Mouse (Mus musculus) heart, postnatal 14 days (tissue): ENCODE measurements around the gene Fnip2. TPM values are rescaled to one million over a fixed set of nuclear protein-coding genes. Genes with fewer than 3 reads are reported as not detected.

Experiments
- DNase-seq, 2 experiments: peaks; one replicate each; pipeline ENCODE4 v3.0.0; 2021 to 2022
- intact Hi-C: fragments of 180-260 bp; cut with DNase I; formaldehyde crosslinking; loops from one replicate; pipeline ENCODE4 v1.15.1; 2025
- total RNA-seq, 2 experiments: library from RNA; stranded (reverse); gene quantifications; 2 replicates each; pipeline ENCODE4 v1.2.3; 2021

The Fnip2 gene
- total RNA-seq, 2 experiments from 2014 or later: 13.9 to 15.9 TPM

DNA sequence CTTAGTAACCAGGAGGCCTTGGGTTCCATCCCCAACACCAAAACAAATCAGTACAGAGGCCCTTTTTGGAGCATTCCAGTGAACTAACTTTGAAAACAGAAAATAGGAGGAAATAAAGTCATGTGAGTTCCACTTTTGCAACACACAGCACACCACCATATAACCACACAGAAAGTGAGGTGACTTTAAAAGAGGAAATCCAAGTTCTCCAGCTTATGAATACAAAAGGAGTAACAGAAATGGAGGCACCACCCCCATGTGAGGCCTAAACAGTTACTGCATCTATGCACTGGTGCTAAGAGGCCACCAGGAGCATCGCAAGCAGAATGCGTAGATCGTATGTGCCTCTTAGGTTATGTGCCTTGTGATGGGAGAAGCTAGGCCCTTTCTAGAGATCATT, 129.3 kb downstream of the Fnip2 start:
- no peak for DNase-seq
- intact Hi-C loops: loop anchor here (5.0 kb wide), 1 partner anchor 236 kb away; no protein-coding TSS in a partner anchor

DNA sequence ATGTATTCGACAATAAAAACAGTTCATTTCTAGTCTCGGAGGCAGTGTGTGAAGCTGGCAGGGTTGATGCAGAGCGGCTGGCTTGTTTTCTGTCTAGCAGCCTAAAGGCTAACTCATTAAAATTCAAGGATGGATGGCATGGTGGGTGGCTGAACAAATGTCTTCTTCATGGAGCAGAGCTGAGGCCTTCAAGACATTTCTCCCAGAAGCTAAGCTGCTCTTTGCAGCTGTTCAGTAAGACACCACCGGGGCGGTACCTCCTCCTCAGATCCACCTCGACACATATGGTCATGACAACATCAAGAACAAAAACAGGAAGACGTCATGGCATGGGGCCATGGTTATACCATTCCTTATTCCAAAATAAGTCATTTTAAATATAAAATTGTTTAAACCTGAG, 131.4 kb downstream of the Fnip2 start:
- no peak for DNase-seq
- intact Hi-C loops: loop anchor here (5.0 kb wide), 1 partner anchor 234 kb away; no protein-coding TSS in a partner anchor

DNA sequence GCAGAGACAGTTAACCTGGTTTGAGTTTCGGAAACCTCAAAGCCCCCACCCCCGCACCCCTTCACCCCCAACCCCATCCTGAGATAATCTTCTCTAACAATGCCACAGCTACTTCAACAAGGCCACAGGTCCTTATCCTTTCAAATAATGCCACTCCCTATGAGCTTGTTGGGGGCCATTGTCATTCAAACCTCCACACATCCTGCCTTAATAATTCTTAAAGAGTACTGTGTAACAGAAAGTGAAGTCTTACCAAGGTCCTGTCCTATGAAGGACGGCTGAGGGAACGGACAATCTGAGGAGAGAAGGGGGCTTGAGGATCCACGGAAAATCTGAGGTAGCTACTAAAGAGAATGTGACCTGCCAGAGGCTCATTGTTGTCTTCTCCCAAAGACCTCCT, 132.6 kb downstream of the Fnip2 start:
- intact Hi-C loops: loop anchor here (5.0 kb wide), 2 partner anchors 213 to 233 kb away; no protein-coding TSS in a partner anchor
- DNase-seq: no peak

- intact Hi-C loops: loop anchor here (5.0 kb wide), 1 partner anchor 212 kb away; no protein-coding TSS in a partner anchor
- DNase-seq: no peak
These were observed 133.2 kb downstream of the Fnip2 start for GRCm38 (mm10) chr3:79434436-79434835.

DNA sequence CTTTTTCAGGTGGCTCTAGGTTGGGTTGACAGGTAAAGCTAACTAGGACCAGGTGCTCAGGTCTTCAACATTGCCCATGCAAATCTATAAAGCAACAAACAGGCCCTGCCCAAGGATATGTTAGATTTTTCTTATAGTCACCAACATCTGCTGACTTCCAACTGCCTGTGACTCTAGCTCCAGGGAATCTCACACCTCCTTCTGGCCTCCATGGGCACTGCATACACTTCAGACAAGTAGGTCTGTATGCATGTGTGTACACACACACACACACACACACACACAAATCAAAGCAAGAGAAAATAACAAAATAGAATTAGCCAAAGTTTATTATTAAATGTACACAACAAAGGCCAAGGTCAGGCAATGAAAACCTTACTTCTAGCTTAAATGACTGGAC, 134.0 kb downstream of the Fnip2 start:
- intact Hi-C loops: loop anchor here (5.0 kb wide), 1 partner anchor 211 kb away; no protein-coding TSS in a partner anchor

GRCm38 (mm10) chr3:79425441-79425840, 142.2 kb downstream of the Fnip2 start:
- intact Hi-C loops: no loop called here
- no peak for DNase-seq

More for the DNA sequence above, 134.0 kb downstream of the Fnip2 start:
- DNase-seq: no peak

DNA sequence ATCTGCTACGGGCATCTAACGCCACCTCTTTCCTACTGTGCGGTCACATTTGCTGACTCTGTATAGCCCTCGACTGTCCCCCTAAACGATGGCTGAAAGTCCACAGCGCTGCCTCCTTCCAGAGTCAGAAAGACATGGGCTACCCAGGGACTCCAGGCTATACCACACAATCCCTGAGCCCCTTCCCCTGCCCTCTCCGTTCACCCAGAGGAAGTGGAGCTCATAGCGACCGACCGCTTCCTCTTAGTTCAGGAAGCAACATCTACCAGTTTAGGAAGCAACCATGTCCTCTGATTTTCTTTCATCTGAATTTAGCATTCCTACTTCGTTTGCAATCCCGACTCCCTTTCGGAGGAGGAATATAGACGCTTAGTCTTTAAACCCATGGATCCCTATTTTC, 148.7 kb downstream of the Fnip2 start:
- no peak for DNase-seq
- intact Hi-C loops: no loop called here

DNA sequence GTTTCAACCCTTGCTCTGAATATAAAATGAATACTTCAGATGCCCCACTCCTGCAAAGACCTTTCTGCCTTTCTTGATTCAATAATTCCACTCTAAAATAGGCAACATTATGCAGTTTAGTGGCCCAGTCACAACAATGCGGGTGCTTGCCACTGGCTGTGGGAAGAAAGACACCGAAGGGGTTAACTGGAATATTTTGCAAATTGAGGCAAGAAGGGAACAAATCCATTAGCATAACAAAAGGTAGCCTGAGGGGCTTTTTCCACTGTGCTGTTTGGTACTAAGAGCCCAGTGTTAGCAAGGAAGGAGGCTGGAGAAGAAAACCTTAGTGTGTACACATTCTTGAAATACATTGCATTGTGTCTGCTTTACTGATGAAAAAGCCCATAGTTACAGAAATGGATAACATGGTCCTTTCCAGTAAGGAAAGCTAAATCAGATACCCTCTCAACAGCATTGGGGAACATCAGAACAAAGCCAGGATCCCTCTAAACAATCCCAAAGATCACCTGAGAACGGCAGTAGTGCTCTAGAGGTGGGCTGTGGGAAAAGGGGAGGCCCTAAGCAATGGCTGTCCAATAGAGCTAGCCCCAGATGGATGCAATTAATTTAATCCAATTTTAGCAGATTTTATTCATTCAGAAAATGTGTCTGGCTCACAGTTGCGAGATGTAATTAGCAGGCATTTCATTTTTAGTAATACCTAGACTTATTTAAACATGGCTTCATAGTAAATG, 150.5 kb downstream of the Fnip2 start:
- intact Hi-C loops: no loop called here

DNA sequence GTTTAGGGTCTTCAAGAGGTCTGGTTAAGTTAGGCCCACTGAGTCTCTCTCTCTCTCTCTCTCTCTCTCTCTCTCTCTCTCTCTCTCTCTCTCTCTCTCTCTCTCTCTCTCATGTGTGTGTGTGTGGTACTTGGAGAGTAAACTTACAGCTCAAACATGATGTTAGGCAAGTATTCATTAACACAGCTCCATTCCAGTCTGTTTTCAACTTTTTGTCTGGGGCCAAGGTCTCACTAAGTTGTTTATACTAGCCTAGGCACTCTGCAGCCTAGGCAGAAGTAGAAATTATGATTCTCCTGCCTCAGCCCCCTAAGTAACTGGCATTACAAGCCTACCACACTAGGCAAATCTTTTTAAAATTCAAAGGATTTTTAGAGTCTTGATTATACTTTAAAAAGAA, 151.7 kb downstream of the Fnip2 start:
- DNase-seq: no peak
- intact Hi-C loops: no loop called here

More for the DNA sequence above, 150.5 kb downstream of the Fnip2 start:
- no peak for DNase-seq

DNA sequence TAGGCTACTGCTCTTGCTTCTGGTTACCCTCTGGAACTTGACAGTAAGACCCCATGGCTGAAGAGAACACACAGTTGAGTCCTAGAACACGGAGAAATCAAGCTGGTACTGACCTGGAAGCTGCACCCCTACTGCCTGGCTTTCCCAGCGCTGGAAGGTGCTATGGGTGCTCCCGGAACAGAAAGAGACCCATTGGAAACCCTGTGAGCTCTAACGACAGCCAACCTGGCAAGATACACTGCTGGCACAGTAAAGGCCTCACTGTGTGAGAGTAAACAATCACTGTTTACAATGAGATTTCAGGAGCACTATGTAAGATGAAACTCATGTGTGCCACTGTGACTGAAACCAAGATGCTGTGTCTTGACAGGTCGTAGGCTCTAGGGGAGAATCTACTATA, 152.5 kb downstream of the Fnip2 start:
- no peak for DNase-seq
- intact Hi-C loops: no loop called here

DNA sequence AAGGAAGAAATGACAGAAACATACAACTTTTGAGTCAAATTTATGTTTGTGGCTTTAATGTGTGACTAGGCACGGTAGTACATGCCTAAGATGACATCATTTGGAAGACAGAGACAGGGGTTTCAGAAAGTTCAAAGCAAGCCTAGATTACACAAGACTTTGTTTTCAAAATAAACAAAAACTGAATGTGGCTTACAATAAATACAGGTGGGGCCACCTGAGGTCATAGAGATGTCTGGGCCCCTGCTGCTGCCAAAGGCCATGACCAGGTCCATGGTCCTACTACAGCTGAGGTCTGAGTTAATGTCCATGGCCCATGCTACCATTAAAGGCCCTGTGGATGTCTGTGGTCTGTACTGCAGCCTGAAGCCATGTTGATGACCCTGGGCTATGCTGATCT, 154.1 kb downstream of the Fnip2 start:
- no peak for DNase-seq
- intact Hi-C loops: no loop called here

- intact Hi-C loops: no loop called here
- no peak for DNase-seq
These were observed 155.9 kb downstream of the Fnip2 start for GRCm38 (mm10) chr3:79411666-79412065.

- intact Hi-C loops: no loop called here
- DNase-seq: no peak
These were observed 157.0 kb downstream of the Fnip2 start for GRCm38 (mm10) chr3:79410629-79410995.

DNA sequence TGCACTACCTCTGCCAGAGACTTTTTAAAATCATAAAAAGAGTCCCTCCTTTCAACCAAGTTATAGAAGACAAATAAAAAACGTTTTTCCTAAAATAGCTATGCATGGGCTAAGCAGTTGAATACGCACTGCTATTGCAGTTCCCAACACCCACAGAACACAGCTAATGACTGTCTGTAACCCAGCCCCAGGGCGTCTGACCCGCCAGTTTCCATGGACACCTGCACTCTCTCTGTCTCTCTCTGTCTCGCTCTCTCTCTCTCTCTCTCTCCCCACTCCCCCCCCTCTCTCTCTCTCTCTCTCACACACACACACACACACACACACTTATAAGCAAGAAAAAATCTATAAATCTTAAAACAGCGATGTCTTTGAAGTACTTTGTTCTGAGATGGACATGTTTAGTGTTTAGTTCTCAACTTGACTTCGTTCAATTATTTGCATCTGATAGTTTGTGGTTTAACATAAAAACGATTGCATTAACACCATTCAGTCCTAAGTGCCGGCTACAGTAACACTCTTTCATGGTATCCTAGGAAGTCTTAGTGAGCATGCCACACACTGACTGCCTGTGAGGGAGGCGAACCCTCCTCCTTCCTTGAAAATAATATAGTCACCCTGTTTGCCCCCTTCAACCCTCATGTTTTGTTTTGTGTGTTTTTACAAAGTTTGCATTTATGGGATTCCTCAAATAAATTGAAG, 157.5 kb downstream of the Fnip2 start:
- no peak for DNase-seq
- intact Hi-C loops: no loop called here

DNA sequence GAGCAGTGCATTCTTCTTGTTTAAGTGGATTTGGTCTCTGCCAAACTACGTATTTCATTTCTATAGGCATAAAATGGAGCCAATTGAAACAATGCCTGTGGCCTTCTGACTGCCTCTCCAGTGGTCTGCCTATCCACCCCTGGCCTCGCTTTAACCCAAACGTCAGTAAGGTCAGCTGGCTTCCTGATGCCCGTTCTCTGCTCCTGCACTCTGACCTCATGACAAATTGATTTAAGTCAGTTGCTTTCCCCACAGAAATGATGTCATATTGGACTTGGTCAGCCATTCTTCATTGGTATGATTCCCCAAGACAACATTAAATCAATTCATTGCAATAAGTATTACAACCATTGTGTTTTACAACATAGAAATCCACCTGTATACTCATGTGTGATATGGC, 159.1 kb downstream of the Fnip2 start:
- intact Hi-C loops: no loop called here
- DNase-seq: no peak

Other genes starting within 250 kb of the Fnip2 start
- not detected for gene Gm17359, start 231.1 kb downstream of the Fnip2 start, total RNA-seq
- gene Ppid, start 23.5 kb upstream of the Fnip2 start, total RNA-seq: 10 to 100 TPM; 35.2 to 39.8 TPM
- gene 4930579G24Rik, start 61.3 kb upstream of the Fnip2 start, total RNA-seq: 1 to 10 TPM; 1.9 to 3.0 TPM
- gene Etfdh, start 61.7 kb upstream of the Fnip2 start, total RNA-seq: 100 to 1,000 TPM; 545 to 570 TPM
- 1 to 10 TPM; 1.6 to 2.2 TPM for gene Rxfp1, start 170.1 kb upstream of the Fnip2 start, total RNA-seq